Mouse (Mus musculus) left cerebral cortex, adult 9 months (tissue): ENCODE measurements around the gene Ppp1r14b.

Source experiments
- DNase-seq, 2 experiments: peaks; one replicate each; pipeline ENCODE4 v3.0.0; 2022; ENCODE audit warnings: low spot score in 2 of 2

Ppp1r14b gene

GRCm38 (mm10) chr19:6994002-6994401 lies 19.2 kb downstream of the Ppp1r14b start:
- DNase-seq, result no peak

DNA sequence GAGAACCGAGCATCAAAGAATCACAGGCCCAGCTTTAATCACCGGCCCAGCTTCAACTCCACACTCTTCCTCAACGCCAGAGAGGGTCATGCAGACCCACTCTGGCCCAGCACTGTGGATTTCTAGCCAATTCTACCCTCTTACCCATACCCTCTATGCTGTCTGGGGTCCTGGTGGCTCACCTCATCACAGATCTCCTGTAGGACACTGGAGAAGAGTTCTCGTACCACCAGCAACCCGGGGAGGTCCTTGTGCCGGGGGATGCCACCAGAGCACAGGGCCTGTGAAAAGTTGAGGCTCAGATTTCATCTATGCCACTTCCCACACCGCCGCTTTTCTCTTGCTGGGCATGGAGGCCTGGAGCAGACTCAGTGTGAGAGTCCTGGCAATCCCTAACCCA lies 19.7 kb downstream of the Ppp1r14b start:
- no peak for DNase-seq

- DNase-seq, result no peak
Measured at GRCm38 (mm10) chr19:6995255-6995991, 20.7 kb downstream of the Ppp1r14b start.

DNA sequence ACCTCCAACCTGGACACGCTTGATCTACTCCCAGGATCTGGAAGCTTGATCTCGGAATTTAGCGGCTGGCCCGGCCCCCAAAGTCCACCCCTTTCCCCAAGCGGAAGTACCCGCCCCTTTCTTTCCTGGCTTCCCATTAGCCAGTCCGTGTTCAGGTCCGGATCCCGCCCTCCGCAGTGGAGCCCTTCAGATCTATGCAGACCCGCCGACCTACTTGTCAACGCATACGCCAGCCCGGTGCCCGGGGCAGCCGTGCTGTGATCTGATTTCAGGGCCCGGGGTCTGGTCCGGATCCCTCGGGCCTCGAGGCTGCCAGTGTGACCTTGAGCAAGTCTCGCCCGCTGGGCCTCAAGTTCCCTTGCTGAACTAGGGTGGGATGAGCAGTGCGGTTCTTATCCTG lies 21.2 kb downstream of the Ppp1r14b start, which contains the start of the genes Nudt22 and Trpt1:
Gene Nudt22, minus strand, starts transcription at position 112 of the 400 bp plus-strand sequence.
Gene Trpt1, plus strand, starts transcription at position 126 of the 400 bp plus-strand sequence.
- DNase-seq, result peak in 1 of 2 experiments; percentile 86

DNA sequence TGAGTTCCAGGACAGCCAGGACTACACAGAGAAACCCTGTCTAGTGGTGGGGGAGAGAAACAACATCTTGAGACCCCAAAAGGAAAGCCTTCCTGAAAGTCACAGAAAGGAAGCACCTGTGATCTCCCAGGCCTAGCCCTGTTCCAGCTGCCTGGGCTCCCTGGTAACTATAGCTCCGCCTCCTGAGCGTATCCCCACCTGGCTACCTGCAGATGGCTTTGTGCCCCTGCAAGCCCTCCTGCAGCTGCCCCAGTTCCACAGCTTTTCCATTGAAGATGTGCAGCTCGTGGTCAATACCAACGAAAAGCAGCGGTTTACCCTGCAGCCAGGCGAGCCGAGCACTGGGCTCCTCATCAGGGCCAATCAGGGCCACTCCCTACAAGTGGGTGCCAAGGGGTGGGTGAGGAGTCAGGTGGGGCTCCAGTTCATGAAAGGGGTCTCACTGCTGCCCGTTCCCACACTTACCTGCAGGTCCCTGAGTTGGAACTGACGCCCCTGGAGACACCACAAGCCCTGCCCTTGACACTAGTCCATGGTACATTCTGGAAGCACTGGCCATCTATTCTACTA lies 23.0 kb downstream of the Ppp1r14b start:
- DNase-seq, result no peak

DNA sequence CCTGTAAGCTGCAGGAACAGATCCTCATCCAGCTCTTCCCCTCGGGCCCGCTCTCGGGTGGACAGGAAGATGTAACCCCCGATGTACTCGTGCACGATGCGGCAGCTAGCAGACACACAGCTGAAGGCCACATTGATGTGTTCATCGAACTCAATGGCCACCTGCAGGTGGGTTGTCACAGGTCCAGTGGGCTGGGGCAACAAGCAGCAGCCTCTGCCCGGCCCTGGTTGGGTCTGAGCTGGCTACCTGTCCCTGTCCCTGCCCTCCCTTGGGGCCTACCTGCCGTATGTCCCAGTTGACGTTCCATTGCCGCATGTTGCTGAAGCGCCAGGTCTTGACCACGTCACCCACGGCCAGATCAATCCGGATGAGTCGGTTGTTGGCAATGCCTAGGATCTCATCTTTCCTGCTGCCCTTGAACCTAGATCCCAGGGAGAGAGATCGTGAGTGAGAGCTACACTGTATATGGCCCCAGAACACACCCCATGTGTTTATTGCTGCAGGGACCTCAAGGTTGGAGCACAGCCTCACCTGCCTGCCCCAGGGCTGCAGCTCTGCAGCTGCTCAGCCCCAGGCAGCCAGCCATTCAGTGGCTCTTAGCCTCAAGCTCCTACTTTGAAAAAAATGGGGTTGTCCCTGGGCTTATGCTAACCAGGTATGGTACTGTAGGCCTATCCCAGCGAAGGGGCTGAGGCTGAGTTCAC lies 24.7 kb downstream of the Ppp1r14b start:
- DNase-seq, result no peak

DNA sequence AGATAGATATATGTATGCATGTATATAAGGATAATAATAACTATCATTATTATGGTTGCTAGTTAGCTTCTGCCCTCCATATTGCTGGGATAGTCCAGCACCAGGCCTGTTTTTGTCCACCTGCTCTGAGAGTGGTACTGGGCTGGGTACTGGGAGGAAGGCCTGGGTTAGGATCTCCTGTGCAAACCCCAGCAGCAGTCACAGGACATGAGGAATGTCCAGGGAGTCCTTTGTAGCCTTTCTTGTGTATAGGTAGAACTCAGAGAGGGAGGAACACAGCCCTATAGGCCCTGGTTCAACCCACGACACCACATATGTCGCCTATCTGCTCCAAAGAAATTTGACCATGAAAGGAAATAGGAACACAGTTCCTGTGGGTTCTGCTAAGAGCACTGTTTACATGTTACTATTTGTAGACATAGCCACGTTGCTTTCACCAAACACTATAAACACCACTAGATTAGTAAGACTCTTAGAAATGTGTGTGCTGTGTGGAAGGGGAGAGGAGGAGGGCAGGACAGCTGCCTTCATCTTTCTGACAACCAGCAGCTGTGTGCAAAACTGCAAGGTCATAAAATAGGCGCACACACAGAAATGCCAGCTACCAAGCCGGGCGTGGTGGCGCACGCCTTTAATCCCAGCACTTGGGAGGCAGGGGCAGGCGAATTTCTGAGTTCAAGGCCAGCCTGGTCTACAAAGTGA lies 32.3 kb downstream of the Ppp1r14b start:
- no peak for DNase-seq

DNA sequence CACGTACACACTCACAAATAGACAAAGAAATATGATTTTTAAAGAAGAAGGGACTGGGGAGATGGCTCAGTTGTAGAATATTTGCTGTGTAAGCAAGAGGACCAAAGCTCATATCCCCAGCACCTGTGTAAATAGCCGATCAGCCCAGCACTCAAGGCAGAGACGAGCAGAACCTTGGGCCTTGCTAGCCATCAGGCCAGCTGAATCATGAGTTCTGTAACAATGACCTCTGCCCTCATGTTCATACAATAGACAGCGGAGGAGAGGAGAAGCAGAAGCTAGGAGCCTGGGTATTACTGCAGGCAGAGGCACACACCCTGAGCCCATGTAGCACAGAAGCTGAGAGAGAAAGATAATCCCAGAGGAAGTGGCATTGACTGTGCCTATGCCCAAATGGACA lies 37.7 kb downstream of the Ppp1r14b start:
- DNase-seq, result no peak

DNA sequence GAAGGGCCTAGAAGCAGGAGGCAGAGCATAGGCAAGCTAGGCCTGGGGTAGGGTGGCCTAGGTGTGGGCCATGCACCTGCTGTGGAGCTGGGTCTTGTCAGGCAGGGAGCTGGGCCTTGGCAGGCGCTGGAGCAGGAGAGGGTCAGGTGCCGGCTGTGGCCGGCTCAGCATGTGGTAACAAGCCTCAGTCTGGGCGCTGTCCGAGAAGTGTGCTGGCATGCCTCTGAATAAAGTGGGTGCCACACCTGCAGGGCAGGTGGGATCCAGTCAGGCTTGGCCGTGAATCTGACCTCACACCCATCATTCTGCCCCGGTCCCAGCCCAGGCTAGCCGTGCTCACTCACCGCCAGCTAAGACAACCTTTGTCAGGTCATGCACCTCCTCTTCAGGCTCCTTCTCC lies 39.2 kb downstream of the Ppp1r14b start:
- no peak for DNase-seq

GRCm38 (mm10) chr19:7014481-7015135 lies 39.8 kb downstream of the Ppp1r14b start:
- no peak for DNase-seq

DNA sequence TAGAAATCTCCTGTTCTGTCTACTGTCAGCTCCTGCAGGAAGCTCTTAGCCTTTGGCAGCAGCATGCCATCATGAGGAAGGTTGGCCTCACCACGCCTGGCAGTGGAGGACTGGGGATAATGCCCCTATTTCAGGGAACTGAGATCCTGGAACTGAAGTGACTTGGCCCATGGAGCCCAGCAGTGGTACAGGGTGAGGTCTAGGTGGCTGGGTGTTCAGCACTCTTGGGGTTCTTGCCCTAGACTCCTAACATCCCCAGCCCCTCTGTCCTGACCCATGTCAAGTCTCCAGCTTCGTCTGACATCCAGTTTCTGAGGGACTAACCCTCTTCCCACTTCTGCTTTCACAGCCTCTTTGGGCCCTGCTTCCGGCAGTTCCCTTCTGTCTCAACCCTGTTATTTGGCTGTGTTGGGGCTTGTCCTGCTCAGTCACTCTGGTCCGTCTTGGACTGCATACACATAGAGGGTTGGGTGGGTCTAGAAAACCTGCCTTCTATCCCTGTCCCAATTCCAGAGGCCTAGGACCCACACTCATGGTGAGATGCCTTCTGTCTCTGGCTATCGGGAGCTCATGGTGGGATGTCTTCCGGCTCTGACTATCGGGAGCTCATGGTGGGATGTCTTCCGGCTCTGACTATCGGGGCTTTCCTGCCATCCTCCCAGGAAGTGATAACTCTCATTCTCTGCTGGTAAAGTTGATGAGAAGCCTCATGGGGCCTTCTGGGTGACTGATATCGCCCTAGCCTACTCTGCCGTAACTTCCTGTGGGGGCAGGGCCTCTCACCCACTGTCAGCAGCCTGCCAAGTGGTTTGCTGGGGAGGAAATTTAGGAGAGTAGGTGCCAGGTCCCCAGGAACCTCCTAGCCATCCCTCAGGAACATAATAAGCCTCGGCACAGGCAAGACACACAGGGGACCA lies 43.0 kb downstream of the Ppp1r14b start:
- DNase-seq, result no peak

DNA sequence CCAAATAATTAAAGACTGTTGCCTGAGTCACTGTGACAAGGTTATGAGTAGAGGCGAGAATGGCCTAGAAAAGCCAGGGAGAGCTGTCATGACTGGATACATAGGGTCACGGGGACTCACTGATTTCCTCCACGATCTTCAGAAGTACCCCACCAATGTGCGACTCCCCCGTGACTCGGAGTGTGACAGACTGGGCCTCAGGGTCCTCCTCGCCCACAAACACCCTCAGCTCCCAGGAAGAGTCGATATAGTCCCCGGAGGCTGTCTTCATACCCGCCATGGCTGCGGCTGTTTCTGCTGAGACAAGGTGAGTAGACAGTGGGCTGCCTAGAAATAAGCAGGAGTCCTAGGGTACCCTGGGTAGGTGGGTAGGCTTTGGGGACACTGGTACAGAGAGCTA lies 43.8 kb downstream of the Ppp1r14b start:
- DNase-seq, result no peak

GRCm38 (mm10) chr19:7019191-7019590 lies 44.4 kb downstream of the Ppp1r14b start, which contains the start of gene Fermt3:
TSS of gene Fermt3 (minus strand) at chr19:7019469.
- peak in 1 of 2 experiments; percentile 36 for DNase-seq

- no peak for DNase-seq
Measured at GRCm38 (mm10) chr19:7020224-7020641, 45.5 kb downstream of the Ppp1r14b start.
